Mouse (Mus musculus): ENCODE data around the gene Gpr87. TPM values are rescaled to one million over a fixed set of nuclear protein-coding genes. Genes with fewer than 3 reads are reported as not detected.
"Not testable (repeated sequence)": the region's sequence is repeated elsewhere in the genome, so short reads cannot be mapped to it uniquely, and the experiment has no call there.

The Gpr87 gene
- polyA plus RNA-seq, 1 experiment from 2014 or later: 0.17 TPM

GRCm38 (mm10) chr3:59153424-59153823, 41.5 kb downstream of the Gpr87 start, which contains the start of gene P2ry14:
P2ry14 (minus strand) TSS chr3:59153618.
- H3K9me3 ChIP-seq: no peaks in the 10 kb centered on the region
- no peak within 1 kb of the TSS for H3K9ac ChIP-seq (replicated peaks)
- H3K27ac ChIP-seq (replicated peaks): no peak within 1 kb of the TSS
- ATAC-seq (ENCODE audit: low FRiP score, low read depth): no peak
- no peak within 1 kb of the TSS for H3K4me2 ChIP-seq (replicated peaks)
- no peaks in the 10 kb centered on the region for H3K27me3 ChIP-seq
- WGBS: 90% methylated on average over 5 of the region's 5 CpGs
- H3K36me3 ChIP-seq: no peaks in the 10 kb centered on the region
- H3K4me1 ChIP-seq: no peaks in the 10 kb centered on the region
- no peak within 1 kb of the TSS for H3K4me3 ChIP-seq

- no peak overlapping the region for H3K4me2 ChIP-seq (replicated peaks)
- H3K27ac ChIP-seq (replicated peaks): no peak overlapping the region
- H3K9me3 ChIP-seq: no peaks in the 10 kb centered on the region
- H3K27me3 ChIP-seq: no peaks in the 10 kb centered on the region
- H3K4me1 ChIP-seq: no peaks in the 10 kb centered on the region
- no peak overlapping the region for H3K4me3 ChIP-seq
- no peak for ATAC-seq (ENCODE audit: low FRiP score, low read depth)
- no peaks in the 10 kb centered on the region for H3K36me3 ChIP-seq
- H3K9ac ChIP-seq (replicated peaks): no peak overlapping the region
- WGBS: 100% methylated on average over 2 of the region's 2 CpGs
Measured at GRCm38 (mm10) chr3:59150624-59151023, 44.3 kb downstream of the Gpr87 start.

DNA sequence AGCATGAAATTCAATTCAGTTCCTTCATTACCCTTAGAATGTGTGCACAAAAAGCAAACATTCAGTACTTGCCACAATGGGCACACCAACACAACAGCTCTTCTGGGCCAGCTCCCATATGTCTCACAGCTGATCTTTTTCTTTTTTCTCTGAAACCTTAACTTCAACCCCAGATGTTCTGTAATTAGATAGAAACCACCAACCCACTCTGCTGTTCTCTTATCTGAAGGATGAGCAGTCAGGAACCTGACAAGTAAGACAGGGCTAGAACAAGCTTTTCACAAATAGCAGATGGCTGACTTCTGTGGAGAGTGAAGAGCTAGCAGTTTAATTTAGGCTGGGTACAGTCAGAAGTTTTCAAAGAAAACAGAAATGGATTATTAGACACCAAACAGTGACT, 45.3 kb downstream of the Gpr87 start:
- no peaks in the 10 kb centered on the region for H3K4me1 ChIP-seq
- H3K4me2 ChIP-seq (replicated peaks): no peak overlapping the region
- no peaks in the 10 kb centered on the region for H3K27me3 ChIP-seq
- H3K9ac ChIP-seq (replicated peaks): no peak overlapping the region
- no peak overlapping the region for H3K4me3 ChIP-seq
- no peak overlapping the region for H3K27ac ChIP-seq (replicated peaks)
- ATAC-seq (ENCODE audit: low FRiP score, low read depth): no peak
- no peaks in the 10 kb centered on the region for H3K9me3 ChIP-seq
- no peaks in the 10 kb centered on the region for H3K36me3 ChIP-seq

DNA sequence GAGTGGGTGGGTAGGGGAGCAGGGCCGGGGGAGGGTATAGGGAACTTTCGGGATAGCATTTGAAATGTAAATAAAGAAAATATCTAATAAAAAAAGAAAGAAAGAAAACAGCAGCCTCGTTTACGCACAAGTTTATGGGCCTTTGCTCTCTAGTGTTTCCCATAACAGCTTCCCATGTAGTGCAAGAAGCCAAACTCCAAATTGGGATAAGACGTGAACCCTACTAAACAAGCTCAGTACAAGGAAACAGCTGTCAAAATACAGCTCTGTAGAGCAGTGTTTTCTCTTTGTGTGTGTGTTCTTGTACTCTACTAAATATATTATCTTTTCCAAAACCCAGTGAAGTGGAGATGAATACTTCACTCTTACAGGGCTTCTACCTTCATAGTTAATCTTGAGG, 49.7 kb downstream of the Gpr87 start:
- H3K36me3 ChIP-seq: no peaks in the 10 kb centered on the region
- H3K9ac ChIP-seq (replicated peaks): no peak overlapping the region
- H3K4me1 ChIP-seq: no peaks in the 10 kb centered on the region
- WGBS: 78% methylated on average over 5 of the region's 5 CpGs
- no peaks in the 10 kb centered on the region for H3K9me3 ChIP-seq
- H3K27ac ChIP-seq (replicated peaks): no peak overlapping the region
- ATAC-seq (ENCODE audit: low FRiP score, low read depth): no peak
- no peak overlapping the region for H3K4me2 ChIP-seq (replicated peaks)
- H3K4me3 ChIP-seq: no peak overlapping the region
- H3K27me3 ChIP-seq: no peaks in the 10 kb centered on the region

DNA sequence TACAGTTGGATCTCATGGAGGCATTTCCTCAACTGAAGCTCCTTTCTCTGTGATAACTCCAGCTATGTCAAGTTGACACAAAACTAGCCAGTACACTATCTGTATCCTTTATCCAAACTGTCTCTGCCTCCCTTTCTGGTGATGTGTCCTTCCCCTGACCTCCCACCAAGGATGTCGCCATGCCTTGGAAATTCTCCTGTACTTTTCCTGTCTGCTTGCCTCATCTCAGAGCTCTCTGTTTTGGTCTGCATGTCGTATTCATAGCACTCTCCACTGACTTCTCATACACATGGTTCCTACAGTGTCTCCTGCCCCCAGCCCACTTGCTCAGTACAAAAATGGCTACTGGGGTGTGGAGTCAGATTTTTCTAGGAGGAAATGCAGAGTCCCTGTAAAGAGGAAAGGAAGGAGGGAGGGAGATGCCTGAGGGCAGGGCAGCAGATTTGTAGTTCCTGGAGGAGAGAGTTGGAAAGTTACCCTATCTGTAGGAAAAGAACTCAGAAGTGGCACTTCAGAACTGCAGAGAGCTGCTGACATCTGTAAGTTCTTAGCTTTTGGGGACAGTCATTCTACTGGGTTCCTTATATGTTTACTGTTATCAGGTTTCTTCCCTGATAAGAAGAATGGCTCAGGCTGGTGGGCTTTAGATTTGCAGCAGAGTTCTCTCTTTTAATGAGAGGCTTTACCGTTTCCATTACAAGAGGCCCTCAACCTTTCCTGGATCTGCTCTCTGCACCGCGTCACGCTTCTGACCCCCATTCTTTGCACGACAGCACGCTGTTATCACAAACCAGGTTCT, 53.2 kb downstream of the Gpr87 start:
- Histone ChIP-seq H3K27me3 (no peaks in the 10 kb centered on the region), H3K27ac (replicated peaks) (no peak overlapping the region), H3K9me3 (no peaks in the 10 kb centered on the region), H3K36me3 (no peaks in the 10 kb centered on the region), H3K9ac (replicated peaks) (no peak overlapping the region), H3K4me1 (no peaks in the 10 kb centered on the region), H3K4me2 (replicated peaks) (no peak overlapping the region), H3K4me3 (no peak overlapping the region)
- WGBS: 78% methylated on average over 8 of the region's 8 CpGs
- ATAC-seq (ENCODE audit: low FRiP score, low read depth): no peak

DNA sequence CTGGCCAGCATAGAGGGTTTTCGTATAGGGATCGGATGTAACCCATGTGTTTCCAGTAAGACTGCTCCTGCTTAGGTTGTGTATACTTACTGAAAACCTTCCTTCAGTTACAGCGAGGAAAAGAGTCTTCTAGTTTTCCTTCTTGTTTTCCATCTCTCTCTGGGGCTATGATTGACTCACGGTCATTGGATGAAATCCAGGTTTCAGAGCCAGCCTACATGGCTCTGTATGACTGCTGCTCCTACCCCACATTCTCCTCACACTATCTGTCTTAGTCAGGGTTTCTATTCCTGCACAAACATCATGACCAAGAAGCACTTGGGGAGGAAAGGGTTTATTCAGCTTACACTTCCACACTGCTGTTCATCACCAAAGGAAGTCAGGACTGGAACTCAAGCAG, 54.0 kb downstream of the Gpr87 start:
- not testable (repeated sequence) for H3K4me2 ChIP-seq (replicated peaks); H3K4me1 ChIP-seq; ATAC-seq (ENCODE audit: low FRiP score, low read depth); H3K27me3 ChIP-seq; H3K27ac ChIP-seq (replicated peaks); H3K36me3 ChIP-seq; H3K9ac ChIP-seq (replicated peaks); H3K4me3 ChIP-seq; H3K9me3 ChIP-seq
- WGBS: 92% methylated on average over 4 of the region's 4 CpGs

- no peaks in the 10 kb centered on the region for H3K9me3 ChIP-seq
- H3K4me1 ChIP-seq: no peaks in the 10 kb centered on the region
- no peaks in the 10 kb centered on the region for H3K27me3 ChIP-seq
- no peak overlapping the region for H3K4me2 ChIP-seq (replicated peaks)
- H3K9ac ChIP-seq (replicated peaks): no peak overlapping the region
- H3K36me3 ChIP-seq: no peaks in the 10 kb centered on the region
- 86% methylated on average over 2 of the region's 2 CpGs for WGBS
- ATAC-seq (ENCODE audit: low FRiP score, low read depth): no peak
- no peak overlapping the region for H3K27ac ChIP-seq (replicated peaks)
- no peak overlapping the region for H3K4me3 ChIP-seq
Measured at GRCm38 (mm10) chr3:59140115-59140514, 54.8 kb downstream of the Gpr87 start.

GRCm38 (mm10) chr3:59139651-59140051, 55.3 kb downstream of the Gpr87 start:
- Histone ChIP-seq H3K36me3 (no peaks in the 10 kb centered on the region), H3K27me3 (no peaks in the 10 kb centered on the region), H3K9ac (replicated peaks) (no peak overlapping the region), H3K4me2 (replicated peaks) (no peak overlapping the region), H3K4me1 (no peaks in the 10 kb centered on the region), H3K9me3 (no peaks in the 10 kb centered on the region), H3K4me3 (no peak overlapping the region), H3K27ac (replicated peaks) (no peak overlapping the region)
- no peak for ATAC-seq (ENCODE audit: low FRiP score, low read depth)

- H3K36me3 ChIP-seq: no peaks in the 10 kb centered on the region
- H3K27ac ChIP-seq (replicated peaks): no peak overlapping the region
- H3K4me2 ChIP-seq (replicated peaks): no peak overlapping the region
- whole genome bisulfite sequencing: 75% methylated on average over 12 of the region's 12 CpGs
- no peaks in the 10 kb centered on the region for H3K27me3 ChIP-seq
- ATAC-seq (ENCODE audit: low FRiP score, low read depth): no peak
- H3K9me3 ChIP-seq: no peaks in the 10 kb centered on the region
- no peak overlapping the region for H3K9ac ChIP-seq (replicated peaks)
- H3K4me1 ChIP-seq: no peaks in the 10 kb centered on the region
- H3K4me3 ChIP-seq: no peak overlapping the region
Measured at GRCm38 (mm10) chr3:59138946-59139468, 55.9 kb downstream of the Gpr87 start.

DNA sequence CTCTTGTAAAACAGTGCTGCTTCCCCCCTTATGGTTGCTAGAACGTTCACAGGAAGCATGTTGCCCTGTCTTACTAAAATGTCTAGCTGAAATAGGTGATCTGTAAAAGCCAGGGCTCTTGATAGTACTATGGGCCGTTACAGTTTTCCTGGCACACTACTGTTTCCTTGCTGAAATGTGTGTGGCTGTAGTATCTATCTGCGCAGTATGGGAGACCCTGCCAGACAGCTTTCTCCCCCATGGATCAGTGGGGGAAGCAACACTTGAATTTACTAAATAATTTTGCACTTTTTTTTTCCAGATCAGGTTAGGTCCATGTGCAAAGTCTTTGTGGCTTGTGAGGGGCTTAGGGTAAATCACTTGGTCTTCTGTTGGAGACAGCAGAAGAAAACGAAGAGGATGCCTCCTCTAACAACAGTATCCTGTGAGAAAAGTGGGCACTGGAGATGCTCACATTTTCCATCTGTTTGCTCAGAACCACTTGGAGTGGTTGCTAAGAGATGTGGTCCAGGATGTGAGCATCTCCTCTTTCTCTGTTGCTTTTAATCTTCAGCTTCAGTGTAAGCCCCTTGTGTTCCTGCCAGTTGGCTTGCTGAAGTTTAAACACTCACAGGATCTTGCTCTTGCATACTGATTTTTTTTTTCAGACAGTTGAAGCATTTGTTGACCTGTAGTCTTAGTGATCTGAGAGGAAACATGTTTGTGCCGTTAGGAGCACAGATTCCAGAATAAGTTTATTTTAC, 58.8 kb downstream of the Gpr87 start:
- no peak for ATAC-seq (ENCODE audit: low FRiP score, low read depth)
- Histone ChIP-seq H3K9ac (replicated peaks) (no peak overlapping the region), H3K9me3 (no peaks in the 10 kb centered on the region), H3K4me3 (no peak overlapping the region), H3K4me1 (no peaks in the 10 kb centered on the region), H3K36me3 (no peaks in the 10 kb centered on the region), H3K27me3 (no peaks in the 10 kb centered on the region), H3K4me2 (replicated peaks) (no peak overlapping the region), H3K27ac (replicated peaks) (no peak overlapping the region)
- WGBS: 74% methylated on average over 5 of the region's 5 CpGs

DNA sequence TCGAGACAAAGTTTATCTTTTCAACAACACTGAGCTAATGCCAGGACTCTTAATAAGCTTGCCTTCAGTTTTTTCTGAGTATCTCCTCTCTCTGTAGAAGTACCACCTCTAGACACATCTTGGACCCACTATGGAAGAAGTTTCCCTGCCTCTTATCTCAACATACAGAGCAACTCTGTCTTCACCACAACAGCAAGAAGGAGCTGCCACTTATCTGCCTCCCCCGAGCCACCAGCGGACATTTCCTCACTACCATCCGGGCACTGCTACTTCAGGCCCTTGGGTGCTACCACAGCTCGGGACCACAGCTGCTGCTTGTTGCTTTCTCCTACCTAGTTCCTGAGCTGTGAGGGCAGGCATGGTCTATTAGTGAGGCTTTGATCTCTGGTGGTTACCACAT, 61.7 kb downstream of the Gpr87 start:
- Histone ChIP-seq H3K9ac (replicated peaks) (no peak overlapping the region), H3K36me3 (no peaks in the 10 kb centered on the region), H3K27me3 (no peaks in the 10 kb centered on the region), H3K4me3 (no peak overlapping the region), H3K9me3 (no peaks in the 10 kb centered on the region), H3K4me1 (no peaks in the 10 kb centered on the region), H3K4me2 (replicated peaks) (no peak overlapping the region), H3K27ac (replicated peaks) (no peak overlapping the region)
- no peak for ATAC-seq (ENCODE audit: low FRiP score, low read depth)
- WGBS: 88% methylated on average over 5 of the region's 5 CpGs

- H3K4me3 ChIP-seq: no peak overlapping the region
- H3K36me3 ChIP-seq: no peaks in the 10 kb centered on the region
- no peak overlapping the region for H3K9ac ChIP-seq (replicated peaks)
- no peak overlapping the region for H3K27ac ChIP-seq (replicated peaks)
- H3K9me3 ChIP-seq: no peaks in the 10 kb centered on the region
- no peaks in the 10 kb centered on the region for H3K4me1 ChIP-seq
- no peak overlapping the region for H3K4me2 ChIP-seq (replicated peaks)
- H3K27me3 ChIP-seq: no peaks in the 10 kb centered on the region
- WGBS: 93% methylated on average over 4 of the region's 4 CpGs
- ATAC-seq (ENCODE audit: low FRiP score, low read depth): no peak
Measured at GRCm38 (mm10) chr3:59131966-59132365, 62.9 kb downstream of the Gpr87 start.
